Mouse (Mus musculus) c-Kit-positive CD71-positive TER-119-positive erythroid progenitor cells, embryonic 14.5 days (primary cell): ENCODE measurements at regions not wholly inside any gene's neighbourhood (a gene's known extent, or its start where the extent isn't known, plus 50 kb on each side); places are given as distances from the start of the nearest gene placed in this dataset.

Source experiments
- DNase-seq: peaks from one replicate; pipeline ENCODE4 v3.0.0-alpha.2; 2013; ENCODE audit warnings: low spot score

DNA sequence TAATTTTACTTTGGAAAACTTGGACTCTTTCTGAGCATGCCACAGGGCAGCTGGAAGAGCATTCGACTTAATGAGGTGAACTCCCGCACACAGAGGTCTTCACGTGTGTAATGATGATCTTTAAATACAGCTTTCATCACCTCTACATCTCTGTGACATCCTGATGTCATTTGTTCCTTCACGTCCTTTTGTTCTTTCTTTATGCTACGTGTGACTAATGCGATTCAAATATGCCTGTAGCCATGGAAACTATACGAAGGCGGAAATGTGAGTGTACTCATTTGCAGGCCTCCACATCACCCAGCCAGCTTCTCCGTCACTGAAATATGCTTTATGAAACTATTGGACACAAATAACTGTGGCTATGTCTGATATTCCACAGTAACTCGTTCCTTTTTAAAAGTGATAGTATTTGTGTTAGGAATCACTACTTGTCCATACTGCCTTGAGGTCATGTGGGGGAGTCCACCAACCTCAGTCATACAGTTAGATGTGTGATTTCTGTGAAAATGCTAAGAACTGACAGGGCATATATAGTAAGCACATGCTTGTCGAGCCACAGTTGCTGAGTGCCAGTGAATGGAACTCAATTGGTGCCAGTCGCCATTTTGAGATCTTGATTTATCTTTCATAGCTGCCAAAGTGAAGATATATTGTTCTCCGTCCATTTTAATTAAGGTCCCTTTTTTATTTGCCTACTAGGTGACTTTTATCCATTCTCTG, 145.9 kb downstream of the Plk2 start:
- DNase-seq = no peak

DNA sequence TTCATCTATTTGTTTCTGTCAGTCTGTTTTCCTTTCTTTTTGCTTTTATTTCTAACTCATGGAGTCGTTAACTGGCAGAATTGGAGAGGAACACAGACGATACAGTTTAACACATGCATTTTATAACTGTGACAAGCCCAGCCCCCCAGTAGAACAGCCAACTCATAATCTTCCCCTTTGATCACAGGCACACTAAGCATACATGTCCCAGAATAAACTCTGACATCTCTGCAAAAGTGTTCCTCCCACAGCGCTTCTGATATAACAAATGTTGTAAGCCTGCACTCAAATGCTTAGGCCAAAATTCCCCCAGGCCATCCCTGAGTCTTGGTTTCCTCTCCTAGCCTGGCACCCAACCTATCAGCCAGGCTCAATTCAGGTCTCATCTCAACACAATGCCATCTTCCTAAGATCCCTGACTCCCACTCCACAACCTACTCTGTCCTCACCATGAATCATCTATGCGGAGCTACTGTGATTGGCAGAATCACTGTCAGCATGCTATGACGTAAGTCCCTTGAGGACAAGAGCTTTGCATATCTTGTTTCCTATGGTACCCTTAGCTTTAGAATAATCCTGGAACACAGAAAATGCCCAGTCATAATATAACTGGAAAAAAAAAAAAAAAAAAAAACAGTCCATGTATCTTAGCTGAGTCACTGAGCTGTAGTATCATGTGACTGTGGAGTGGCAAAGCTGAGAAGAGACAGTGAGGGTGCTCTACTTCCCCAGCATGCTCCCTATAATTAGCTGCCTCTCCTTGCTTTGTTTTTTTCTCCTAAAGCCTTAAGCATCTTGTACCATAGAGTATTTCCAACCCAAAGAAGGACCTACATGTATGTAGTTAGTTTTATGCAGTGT, 146.7 kb downstream of the Plk2 start:
- no peak for DNase-seq

DNA sequence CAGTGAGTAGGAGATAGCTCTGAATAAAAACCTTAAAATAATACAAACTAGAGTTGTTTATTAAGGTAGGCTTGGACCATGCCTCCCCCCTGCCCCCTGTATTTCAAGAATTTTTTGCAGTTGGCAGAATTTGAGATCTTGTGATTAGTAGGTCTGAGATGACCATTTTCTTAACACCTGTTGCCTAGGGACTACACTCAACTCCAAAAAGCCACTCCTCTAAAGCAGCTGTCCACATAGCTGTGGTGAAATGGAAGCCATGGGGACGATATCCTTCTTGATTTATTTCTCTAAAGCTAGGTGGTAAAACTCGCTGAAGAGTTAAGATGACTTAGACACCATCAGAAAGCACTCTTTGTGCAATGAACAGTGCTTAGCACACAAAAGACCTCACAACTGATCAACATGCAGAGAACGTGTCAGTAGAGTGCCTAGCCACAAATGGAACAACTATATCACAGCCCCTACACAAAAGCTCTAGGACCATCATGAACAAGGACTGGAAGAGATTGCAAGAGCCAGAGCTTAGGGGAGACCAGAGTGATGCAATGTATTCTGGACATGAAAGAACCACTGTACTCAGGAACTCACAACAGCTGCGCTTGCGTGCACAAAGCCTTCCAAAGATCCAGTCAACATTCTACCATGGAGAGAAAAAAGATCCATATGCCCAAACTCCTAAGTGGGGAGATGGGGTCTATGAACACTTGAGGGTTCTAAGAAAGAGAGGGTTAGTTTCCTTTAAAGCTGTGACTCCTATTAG, 147.6 kb downstream of the Plk2 start:
- no peak for DNase-seq

DNA sequence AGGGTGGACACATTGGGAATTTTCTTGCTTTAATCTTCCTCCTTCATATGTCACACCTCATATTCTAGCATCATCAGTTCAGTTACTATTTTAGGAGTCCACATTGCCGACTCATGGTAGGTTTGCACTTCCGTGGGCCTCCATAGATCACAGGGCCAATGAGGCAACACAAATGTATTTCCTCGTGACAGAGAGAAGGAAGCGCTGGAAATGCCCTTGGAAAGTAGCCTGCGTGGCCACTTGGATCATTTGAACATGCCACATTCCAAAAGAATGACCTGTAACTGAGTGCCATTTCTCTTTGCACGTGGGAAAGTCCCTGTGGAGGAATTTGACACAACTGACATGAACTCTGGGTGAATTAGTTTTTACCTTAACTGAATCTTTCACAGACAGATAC, 150.6 kb downstream of the Plk2 start:
- no peak for DNase-seq

DNA sequence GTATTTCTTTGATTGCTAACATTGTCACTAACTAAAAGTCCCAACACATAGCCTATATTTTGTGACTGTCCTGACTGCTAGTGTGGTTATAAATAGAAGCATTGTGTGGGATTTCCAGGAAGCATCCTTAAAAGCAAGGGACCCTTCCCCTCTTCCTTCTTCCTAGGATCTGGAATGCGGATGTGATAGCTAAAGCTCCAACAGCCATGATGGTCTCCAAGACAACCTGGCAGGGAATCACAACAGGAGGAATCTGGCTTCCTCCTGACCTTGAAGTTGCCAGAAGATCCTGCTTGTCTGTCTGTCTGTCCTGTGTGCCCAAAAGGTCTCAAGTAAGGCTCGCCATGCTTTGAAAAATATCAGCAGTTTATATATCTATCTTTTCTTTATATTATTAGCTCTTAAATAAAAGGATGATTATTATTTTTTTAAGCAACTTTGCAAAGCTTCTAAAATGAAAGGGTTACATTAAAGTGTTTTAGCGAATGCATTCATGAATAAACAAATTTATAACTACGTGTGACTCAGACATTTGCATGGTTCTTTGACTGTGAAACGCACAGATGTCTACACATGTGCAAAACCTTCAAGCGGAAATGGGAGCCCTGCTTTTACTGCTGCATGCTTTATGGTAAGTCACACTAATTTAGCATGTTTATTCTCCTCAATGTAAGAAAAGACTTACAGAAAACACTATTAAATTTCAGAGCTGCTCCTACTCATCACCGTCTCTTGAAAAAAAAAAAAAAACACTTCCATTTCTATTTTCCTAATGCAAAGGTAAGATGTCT, 160.9 kb downstream of the Plk2 start:
- DNase-seq = no peak

DNA sequence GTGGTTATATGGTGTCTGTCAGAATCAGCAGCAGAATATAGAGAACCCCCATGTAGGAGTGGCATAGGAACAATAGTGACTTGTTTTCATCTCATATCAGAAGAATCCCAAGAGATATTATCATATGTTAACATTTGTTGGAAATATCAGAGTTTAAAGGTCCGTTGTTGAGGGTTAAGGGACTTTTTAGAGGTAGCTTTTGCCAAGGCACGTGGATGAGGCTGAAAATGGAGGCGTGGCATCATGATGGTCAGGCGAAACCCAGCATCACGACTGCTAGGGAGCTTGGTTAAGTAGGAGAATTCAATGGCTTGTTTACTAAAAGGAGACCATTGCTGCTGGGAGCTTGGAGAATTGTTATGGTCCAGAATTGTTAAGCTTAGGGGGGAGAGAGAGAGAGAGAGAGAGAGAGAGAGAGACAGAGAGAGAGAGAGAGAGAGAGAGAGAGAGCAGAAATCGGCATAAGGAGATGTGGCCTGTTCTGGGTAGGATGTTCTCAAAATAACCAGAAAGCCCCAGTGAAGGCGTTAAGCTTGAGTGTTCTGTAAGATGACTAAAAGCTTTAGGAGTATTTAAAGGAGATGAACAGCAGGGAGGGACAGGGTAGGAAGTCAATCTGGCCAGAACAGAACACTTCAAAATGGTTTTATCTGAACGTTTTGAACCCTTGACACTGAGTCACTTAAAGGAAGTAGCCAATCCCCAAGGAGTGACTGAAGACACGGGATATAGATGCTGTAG, 161.7 kb downstream of the Plk2 start:
- no peak for DNase-seq

DNA sequence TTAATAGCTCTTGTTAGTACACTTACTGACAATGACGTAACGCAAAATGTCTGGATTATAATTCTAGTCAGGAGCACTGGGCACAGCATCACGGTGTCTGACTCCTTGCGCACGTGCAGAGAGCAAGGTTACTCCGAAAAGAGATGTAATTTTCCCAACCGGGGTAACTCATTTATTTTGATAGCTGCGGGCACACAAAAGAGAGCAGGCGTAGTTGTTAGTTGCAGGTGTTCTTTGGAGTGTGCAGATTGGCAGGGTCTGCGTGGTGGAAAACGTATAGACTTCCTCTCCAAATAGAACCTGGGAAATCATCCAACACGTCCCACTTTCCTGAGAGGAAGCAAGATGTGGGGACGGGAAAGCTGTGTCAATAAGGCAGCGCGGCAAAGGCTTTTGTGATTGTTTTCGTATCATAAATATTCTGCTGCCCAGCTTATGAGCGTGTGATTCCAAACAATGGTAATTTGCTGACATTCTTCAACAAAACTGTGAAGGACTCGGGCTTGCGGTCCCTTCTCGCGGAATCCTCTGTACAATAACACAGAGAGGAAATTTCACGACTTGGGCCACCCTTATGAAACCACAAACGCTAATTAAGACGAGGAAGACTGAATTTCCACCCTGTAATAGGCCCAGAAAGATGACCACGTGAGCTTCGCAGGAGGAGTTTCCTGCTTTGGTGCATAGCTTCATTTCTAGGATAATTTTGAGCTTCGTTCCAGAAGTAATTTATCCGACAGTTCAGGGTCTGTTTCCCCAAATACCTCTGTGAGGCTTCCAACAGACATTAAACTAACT, 163.3 kb downstream of the Plk2 start:
- DNase-seq = no peak

DNA sequence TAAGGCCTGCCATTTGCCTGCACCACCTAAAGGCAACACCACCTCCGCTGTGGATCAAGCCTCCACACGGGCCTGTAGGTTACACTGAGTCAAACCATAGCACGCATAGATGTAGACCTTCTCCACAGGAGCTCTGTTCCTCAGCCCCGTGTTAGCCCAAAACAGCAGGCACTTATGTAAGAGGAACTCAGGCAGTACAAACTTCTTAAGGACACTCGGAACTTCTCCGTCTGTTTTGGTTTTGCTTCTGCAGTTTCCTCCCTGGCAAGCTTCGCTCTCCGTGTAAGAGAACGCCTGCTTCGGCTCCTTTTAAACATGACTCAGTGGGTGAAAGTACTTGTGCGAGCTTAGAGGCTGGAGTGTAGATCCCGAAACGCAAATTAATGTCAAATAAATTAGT, 165.7 kb downstream of the Plk2 start:
- DNase-seq = no peak

DNA sequence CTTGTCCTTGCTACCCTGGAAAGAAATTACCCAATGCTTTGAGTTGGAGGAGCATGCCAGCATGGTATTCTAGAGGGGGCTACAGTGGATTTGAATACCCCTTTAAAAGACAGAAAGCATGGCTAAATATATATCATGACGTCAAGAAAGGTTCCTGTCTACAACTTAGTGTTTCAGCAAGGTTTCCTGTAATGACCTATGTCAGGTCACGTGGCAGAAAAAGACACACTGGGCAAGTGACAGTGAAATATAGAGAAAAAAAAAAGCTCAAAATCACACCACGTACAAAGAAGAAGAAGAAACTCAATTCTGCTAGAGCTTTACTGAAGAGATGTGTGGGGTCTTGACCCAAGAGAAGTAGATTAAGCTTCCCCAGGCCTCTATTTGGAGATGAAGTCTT, 167.7 kb downstream of the Plk2 start:
- no peak for DNase-seq

DNA sequence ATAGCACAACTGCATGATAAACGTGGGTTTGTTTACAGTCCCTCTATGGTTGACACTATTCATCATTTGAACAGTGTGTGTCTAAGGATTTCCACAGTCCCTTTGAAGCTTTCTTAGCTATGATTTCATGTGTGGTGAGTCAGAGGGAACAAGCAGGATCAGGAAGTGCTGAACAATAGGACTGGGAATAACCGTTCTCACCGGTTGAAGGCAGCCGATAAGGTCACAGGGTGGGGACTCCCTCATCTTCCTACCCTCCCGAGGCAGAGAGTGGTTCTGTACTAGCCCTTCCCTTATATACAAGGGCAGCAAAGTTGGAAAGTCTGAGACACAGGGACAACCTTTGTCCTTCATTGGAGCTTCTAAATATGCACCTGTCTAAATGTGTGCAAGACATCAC, 168.1 kb downstream of the Plk2 start:
- DNase-seq = no peak

DNA sequence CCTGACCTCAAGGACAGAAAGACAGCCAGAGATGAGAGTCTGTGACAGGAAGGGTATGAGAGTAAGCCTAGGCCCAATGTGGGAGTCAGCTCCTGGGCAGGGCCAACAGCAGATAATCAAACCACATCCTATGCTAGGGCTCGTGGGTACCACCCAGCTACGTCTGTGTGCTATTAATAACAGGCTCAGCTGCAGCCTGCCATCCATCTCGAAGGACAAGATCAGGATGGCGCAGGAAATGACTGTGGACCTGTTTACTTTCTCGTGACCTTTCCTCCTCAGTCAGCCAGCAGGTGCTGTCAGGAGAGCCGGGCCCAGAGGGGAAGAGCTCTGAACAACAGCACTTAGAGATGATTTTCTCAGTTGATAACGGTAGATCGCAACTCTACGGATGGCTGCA, 169.1 kb downstream of the Plk2 start:
- DNase-seq = no peak

DNA sequence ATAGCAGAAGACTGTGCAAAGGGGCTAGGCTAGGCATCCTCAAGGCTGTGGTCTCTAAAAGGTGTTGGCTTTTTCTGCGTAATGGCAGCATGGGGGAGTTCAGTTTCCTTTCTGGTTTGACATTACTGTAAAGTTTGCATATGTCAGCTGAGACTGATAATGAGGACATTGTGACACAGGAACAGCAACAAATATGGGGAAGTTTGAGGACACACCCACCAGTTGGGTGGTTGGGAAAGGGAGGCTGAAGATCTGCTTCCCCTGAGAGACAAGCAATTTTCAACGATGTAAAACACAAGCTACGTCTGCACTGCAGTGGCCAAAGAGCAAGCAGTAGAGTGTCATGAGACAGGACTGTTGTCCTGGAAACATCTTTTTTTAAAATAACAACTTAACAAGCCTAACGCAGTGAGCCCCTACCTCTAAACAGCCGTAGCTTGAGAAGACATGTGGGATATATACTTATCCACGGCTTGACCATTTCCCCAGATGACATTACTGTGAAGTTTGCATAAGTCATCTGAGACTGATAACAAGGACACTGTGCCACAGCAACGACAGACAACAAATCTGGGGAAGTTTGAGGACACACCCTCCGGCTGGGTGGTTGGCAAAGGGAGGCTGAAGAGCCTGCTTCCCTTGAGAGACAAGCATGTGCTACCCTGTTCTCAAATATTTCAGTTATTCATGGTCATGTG, 173.8 kb downstream of the Plk2 start:
- DNase-seq = no peak

DNA sequence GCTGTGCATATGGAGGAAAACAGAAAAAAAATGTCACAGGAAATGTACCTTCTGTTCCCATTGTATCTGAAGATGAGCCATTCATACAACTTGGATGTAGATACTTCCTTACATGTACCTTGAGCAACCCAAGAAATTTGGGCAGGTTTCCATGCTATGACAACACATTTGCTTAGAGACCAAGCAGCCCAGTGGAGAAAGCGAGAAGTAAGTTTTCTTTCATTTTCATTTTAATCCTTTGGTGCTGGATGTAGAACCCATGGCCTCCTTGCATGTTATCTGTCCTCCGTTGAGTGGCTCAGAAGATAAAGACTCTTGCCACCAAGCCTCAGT, 174.3 kb downstream of the Plk2 start:
- no peak for DNase-seq

DNA sequence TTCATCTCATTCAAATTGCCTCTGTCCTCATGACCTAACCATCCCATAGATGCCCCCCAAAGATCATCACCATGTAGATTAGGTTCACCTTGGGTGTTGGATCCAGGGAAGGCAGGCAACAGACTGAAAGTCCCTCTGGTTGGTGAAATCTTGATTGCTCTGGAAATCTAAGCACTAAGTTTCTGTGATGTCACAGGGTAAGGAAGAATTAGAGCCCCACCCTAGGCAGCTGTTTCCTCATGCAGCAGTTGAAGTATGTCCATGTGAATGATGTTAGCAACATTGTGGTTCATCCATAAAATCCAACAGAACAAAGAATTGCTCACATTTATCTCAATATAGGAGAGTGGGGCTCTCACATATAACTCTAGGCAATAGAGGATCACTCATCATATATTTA, 175.5 kb downstream of the Plk2 start:
- DNase-seq = no peak

DNA sequence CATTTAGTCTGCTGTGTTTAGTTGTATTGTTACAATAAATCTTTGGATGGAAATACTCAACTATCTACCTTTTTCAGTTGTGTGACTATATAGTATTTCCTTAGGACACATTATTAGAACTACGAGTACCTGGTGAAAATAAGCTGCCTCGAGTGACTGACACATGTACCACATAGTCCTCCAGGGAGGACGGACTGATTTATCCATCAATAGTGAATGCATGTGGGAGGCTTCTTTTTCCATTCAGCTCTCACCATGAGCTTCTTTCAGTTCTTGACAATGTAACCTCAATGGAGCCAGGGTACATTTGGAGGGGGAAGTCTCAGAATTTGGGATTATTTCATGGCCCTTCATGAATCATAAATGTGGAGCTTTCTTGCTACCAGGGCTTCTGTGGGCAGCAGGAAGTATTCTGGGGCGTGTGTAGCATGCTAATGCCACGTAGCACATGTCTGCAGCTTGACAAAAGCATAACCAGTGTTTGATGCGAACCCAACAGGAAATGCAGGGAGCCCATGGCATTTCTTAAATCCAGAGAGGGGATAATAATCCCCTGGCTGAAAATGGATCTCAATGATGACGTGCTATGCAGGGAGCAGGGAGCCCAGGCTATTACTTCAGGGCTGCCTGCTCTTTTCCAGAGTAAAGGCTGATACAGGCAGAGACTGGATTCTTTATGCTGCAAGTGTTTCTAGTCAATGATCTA, 178.7 kb downstream of the Plk2 start:
- no peak for DNase-seq

DNA sequence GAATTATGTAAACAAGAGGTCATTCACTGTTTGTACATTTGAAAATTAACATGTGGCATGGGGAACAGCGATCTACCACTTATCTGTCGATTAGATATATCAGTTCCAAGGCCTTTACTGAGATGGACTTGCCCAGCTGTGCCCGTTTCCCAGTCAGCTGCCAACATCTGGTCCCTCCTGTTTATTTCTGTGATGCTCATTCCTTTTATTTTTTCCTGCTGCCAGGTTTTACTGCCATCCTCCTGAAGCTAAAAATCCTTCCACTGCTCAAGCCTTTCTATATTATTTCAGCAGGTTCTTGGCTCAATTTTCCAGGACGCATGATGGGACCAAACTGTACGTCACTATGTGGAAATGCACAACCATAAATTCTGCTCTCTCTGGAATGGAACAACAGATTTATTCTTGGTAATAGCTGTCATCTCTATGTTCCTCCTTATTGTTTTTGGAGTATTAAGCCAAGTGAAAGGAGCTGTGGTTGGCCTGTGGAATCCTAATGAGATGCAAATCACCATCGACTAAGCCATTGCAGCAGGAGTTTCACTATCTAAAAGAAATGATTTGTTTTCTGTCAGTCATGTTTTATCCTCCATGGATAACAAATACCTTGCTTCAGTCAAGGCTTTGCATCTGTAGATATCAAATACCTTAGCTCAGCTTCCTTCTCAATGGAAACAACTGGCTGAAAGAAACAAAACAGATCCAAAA, 180.1 kb downstream of the Plk2 start:
- DNase-seq = no peak

DNA sequence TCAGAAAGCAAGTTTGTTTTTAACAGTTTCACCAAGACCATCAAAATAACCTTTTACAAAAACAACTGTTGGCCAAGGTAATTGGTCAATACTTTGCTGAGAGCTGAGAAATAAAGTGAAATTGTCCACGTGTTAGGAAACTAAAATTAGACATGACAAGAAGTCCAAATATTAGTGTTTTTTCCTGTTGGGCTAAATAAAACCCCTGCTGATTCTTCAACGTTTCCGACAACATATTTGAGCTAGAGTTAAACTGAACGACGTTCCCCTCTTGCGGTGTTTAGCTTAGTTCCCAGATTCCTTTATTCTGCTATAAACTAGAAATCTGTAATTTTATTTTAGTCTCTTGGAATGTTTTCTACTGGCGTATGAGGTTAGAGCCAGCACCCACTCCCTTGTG, 183.3 kb downstream of the Plk2 start:
- DNase-seq = no peak

DNA sequence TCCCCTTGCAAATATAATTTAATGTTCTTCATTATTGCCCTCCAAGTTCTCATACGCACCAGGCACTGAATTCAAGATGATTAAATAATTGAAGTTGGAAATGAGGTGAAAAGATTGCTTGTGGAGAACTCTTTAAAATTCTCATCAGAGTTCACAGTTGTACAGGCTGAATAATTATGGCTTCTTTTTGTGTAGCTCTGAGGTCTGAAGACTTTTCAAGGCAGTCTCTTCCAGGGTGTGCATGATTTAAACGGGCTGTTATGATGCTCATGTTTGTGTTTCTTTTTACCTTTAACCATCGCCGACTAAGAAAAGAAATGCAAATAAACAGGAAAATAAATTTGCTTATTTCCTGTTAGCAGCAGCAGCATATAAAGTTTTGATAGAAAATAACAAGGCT, 185.3 kb downstream of the Plk2 start:
- DNase-seq = no peak

DNA sequence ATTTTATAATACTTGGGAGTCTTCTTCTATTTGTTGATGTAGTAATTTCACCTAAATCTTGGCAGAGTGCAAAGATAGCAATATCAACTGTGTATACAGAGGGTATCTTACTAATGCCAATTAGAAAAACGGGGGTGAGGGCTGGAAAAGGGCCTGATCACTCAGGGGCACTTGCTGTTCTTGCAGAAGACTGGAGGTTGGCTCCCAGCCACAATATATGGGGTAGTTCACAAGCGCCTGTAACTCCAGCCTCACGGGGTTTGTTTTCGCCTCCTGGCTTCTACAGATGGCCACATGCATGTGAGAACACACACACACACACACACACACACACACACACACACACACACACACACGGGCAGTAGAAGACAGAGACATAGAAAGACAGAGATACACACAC, 185.7 kb downstream of the Plk2 start:
- DNase-seq = no peak
